Mouse (Mus musculus): ENCODE measurements at regions not wholly inside any gene's neighbourhood (a gene's known extent, or its start where the extent isn't known, plus 50 kb on each side); places are given as distances from the start of the nearest gene placed in this dataset.

GRCm38 (mm10) chr15:60111885-60112284 lies 95.5 kb upstream of the 4933412E24Rik start:
- no peak for TF ChIP-seq CTCF (IDR thresholded peaks at IDR 0.05; ENCODE audit: control insufficient read depth, insufficient read depth, low read length)
- no peak for TF ChIP-seq POLR2A (IDR thresholded peaks at IDR 0.05; ENCODE audit: borderline replicate concordance, control insufficient read depth, low read depth, low read length)
